Mouse (Mus musculus): Measurements from ENCODE around the gene Samd10. TPM values are rescaled to one million over a fixed set of nuclear protein-coding genes. Genes with fewer than 3 reads are reported as not detected.
A peak's percentile ranks its signal among the peaks of the same experiment; 100 is the strongest.

Samd10 gene
- polyA plus RNA-seq, 2 experiments = 1.5 to 1.6 TPM

- Histone ChIP-seq H3K9me3 (ENCODE audit: control insufficient read depth, low read length) (no peaks in the 10 kb centered on the region), H3K27me3 (ENCODE audit: control insufficient read depth, insufficient read depth, low read length) (no peaks in the 10 kb centered on the region), H3K4me2 (ENCODE audit: low read depth) (no peak overlapping the region), H3K4me1 (replicated peaks; ENCODE audit: control insufficient read depth in 2 of 2, insufficient read depth in 2 of 2, low read length in 1 of 2) (no peaks in the 10 kb centered on the region; a peak in 1 of 4 replicates), H3K9ac (replicated peaks) (no peak overlapping the region), H3K4me3 (ENCODE audit: insufficient read depth in 1 of 2, low read depth in 2 of 2, low read length in 2 of 2) (no peak overlapping the region), H3K36me3 (replicated peaks; ENCODE audit: control insufficient read depth, insufficient read depth, low read depth) (peaks cover 35% of the 10 kb centered on the region), H3K27ac (no peak overlapping the region)
- ATAC-seq (ENCODE audit: insufficient read depth) (no peak), DNase-seq (ENCODE audit: low read depth in 3 of 3, low spot score in 3 of 3) (no peak)
- no peak for TF ChIP-seq EP300 (IDR thresholded peaks at IDR 0.05; ENCODE audit: low read depth)
- TF ChIP-seq CTCF (IDR thresholded peaks at IDR 0.05; ENCODE audit: low read depth) = no peak
- WGBS (ENCODE audit: insufficient replicate concordance) = 87% methylated on average over 6 of the region's 6 CpGs
These were observed 33.6 kb upstream of the Samd10 start for GRCm38 (mm10) chr2:181632624-181633023.

GRCm38 (mm10) chr2:181628471-181628870, 29.5 kb upstream of the Samd10 start:
- TF ChIP-seq CTCF (IDR thresholded peaks at IDR 0.05; ENCODE audit: low read depth) (no peak), EP300 (IDR thresholded peaks at IDR 0.05; ENCODE audit: low read depth) (no peak)
- Histone ChIP-seq H3K9me3 (ENCODE audit: control insufficient read depth, low read length) (no peaks in the 10 kb centered on the region), H3K4me3 (ENCODE audit: insufficient read depth in 1 of 2, low read depth in 2 of 2, low read length in 2 of 2) (no peak overlapping the region), H3K9ac (replicated peaks) (no peak overlapping the region), H3K36me3 (replicated peaks; ENCODE audit: control insufficient read depth, insufficient read depth, low read depth) (peaks cover 13% of the 10 kb centered on the region), H3K4me1 (replicated peaks; ENCODE audit: control insufficient read depth in 2 of 2, insufficient read depth in 2 of 2, low read length in 1 of 2) (no peaks in the 10 kb centered on the region; a peak in 1 of 4 replicates), H3K27ac (no peak overlapping the region), H3K27me3 (ENCODE audit: control insufficient read depth, insufficient read depth, low read length) (no peaks in the 10 kb centered on the region), H3K4me2 (ENCODE audit: low read depth) (no peak overlapping the region)
- DNase-seq (ENCODE audit: low read depth in 3 of 3, low spot score in 3 of 3) (no peak), ATAC-seq (ENCODE audit: insufficient read depth) (no peak)

- peaks cover 19% of the 10 kb centered on the region for H3K36me3 ChIP-seq (replicated peaks; ENCODE audit: control insufficient read depth, insufficient read depth, low read depth)
- no peak overlapping the region for H3K27ac ChIP-seq
- ATAC-seq (ENCODE audit: insufficient read depth) (no peak), DNase-seq (ENCODE audit: low read depth in 3 of 3, low spot score in 3 of 3) (no peak)
- H3K27me3 ChIP-seq (ENCODE audit: control insufficient read depth, insufficient read depth, low read length) = no peaks in the 10 kb centered on the region
- TF ChIP-seq CTCF (IDR thresholded peaks at IDR 0.05; ENCODE audit: low read depth) (peak; percentile 28; the same call in 1 of the 2 replicates), EP300 (IDR thresholded peaks at IDR 0.05; ENCODE audit: low read depth) (no peak)
- H3K4me3 ChIP-seq (ENCODE audit: insufficient read depth in 1 of 2, low read depth in 2 of 2, low read length in 2 of 2) = no peak overlapping the region
- H3K4me1 ChIP-seq (replicated peaks; ENCODE audit: control insufficient read depth in 2 of 2, insufficient read depth in 2 of 2, low read length in 1 of 2) = no peaks in the 10 kb centered on the region; a peak in 1 of 4 replicates
- no peak overlapping the region for H3K9ac ChIP-seq (replicated peaks)
- H3K9me3 ChIP-seq (ENCODE audit: control insufficient read depth, low read length) = no peaks in the 10 kb centered on the region
- H3K4me2 ChIP-seq (ENCODE audit: low read depth) = no peak overlapping the region
These were observed 24.4 kb upstream of the Samd10 start for GRCm38 (mm10) chr2:181623401-181623800.

DNA sequence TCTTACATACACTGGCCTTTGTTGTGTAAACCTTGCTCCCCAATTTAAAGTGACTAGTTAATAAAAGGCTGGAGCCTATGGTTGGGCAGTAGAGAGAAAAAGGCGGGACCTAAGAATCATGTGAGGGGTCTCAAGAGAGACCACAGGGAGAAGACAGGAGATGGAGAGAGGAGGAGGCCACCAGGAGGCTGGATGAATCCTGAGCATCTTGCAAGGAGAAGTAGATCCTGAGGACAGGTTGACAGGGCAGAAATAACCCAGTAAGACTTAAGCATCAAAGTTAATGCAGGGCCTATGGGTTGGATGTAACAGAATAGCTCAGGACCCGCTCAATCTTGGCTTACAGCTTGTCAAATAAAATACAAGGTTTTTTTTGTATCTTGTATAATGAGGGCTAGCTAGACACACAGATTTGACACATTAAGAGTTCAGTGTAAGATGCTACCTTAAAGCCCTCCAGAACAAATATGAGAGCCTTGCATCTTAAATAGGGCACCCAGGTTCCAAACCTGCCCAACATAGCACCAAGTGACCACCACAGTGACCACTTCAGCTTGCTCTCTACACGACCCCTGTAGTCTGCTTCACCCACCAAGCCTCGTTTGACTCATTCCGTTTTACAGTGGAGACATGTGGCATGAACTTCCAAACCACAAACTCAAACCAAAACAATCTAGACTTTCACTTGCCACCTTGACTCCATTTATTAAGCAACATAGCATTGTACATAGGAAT, 19.9 kb upstream of the Samd10 start:
- peaks cover 19% of the 10 kb centered on the region for H3K36me3 ChIP-seq (replicated peaks; ENCODE audit: control insufficient read depth, insufficient read depth, low read depth)
- DNase-seq (ENCODE audit: low read depth in 3 of 3, low spot score in 3 of 3) (no peak), ATAC-seq (ENCODE audit: insufficient read depth) (no peak)
- no peak for TF ChIP-seq EP300 (IDR thresholded peaks at IDR 0.05; ENCODE audit: low read depth)
- TF ChIP-seq CTCF (IDR thresholded peaks at IDR 0.05; ENCODE audit: low read depth) = no peak
- H3K9me3 ChIP-seq (ENCODE audit: control insufficient read depth, low read length) = no peaks in the 10 kb centered on the region
- no peak overlapping the region for H3K4me3 ChIP-seq (ENCODE audit: insufficient read depth in 1 of 2, low read depth in 2 of 2, low read length in 2 of 2)
- H3K4me2 ChIP-seq (ENCODE audit: low read depth) = no peak overlapping the region
- no peaks in the 10 kb centered on the region for H3K27me3 ChIP-seq (ENCODE audit: control insufficient read depth, insufficient read depth, low read length)
- no peak overlapping the region for H3K9ac ChIP-seq (replicated peaks)
- H3K27ac ChIP-seq = no peak overlapping the region
- no peaks in the 10 kb centered on the region for H3K4me1 ChIP-seq (replicated peaks; ENCODE audit: control insufficient read depth in 2 of 2, insufficient read depth in 2 of 2, low read length in 1 of 2)
- 75% methylated on average over 5 of the region's 5 CpGs for WGBS (ENCODE audit: insufficient replicate concordance)

DNA sequence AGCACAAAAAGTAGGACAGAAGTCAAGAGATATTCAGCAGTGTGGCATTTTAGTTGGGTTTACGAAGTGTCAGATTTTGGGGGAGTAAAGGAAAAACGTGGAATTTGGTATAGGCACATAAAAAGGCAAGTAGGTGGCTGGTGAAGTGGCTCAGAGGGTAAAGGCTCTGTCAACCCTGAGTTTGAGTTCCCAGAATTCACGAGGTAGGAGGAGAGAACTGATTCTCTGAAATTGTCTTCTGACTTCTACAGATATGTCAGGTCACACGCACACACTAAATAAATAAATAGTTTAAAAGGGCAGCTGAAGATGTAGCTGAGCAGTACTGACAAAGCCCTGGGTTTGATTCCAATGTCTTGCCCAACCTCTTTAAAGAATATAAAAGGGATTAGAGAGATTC, 3.4 kb upstream of the Samd10 start:
- peak overlapping the region; percentile 89; the same call in 1 of the 2 replicates for H3K9ac ChIP-seq (replicated peaks)
- no peak for TF ChIP-seq CTCF (IDR thresholded peaks at IDR 0.05; ENCODE audit: low read depth)
- TF ChIP-seq EP300 (IDR thresholded peaks at IDR 0.05; ENCODE audit: low read depth) = no peak
- no peaks in the 10 kb centered on the region for H3K36me3 ChIP-seq (replicated peaks; ENCODE audit: control insufficient read depth, insufficient read depth, low read depth)
- peaks cover 14 to 21% of the 10 kb centered on the region in 2 experiments; a peak in 3 of 4 replicates for H3K4me1 ChIP-seq (replicated peaks; ENCODE audit: control insufficient read depth in 2 of 2, insufficient read depth in 2 of 2, low read length in 1 of 2)
- no peak overlapping the region for H3K27ac ChIP-seq
- ATAC-seq (ENCODE audit: insufficient read depth) (no peak), DNase-seq (ENCODE audit: low read depth in 3 of 3, low spot score in 3 of 3) (no peak)
- WGBS (ENCODE audit: insufficient replicate concordance) = 42% methylated on average over 4 of the region's 4 CpGs
- peak overlapping the region; percentile 94 for H3K4me2 ChIP-seq (ENCODE audit: low read depth)
- H3K9me3 ChIP-seq (ENCODE audit: control insufficient read depth, low read length) = no peaks in the 10 kb centered on the region
- peaks cover 14% of the 10 kb centered on the region for H3K27me3 ChIP-seq (ENCODE audit: control insufficient read depth, insufficient read depth, low read length)
- peak overlapping the region in 1 of 2 experiments; percentile 89; a peak in 2 of 4 replicates for H3K4me3 ChIP-seq (ENCODE audit: insufficient read depth in 1 of 2, low read depth in 2 of 2, low read length in 2 of 2)
